Mouse (Mus musculus) megakaryocyte progenitor cell, adult 5-6 weeks (primary cell): ENCODE data around the gene Mmp17. TPM values are rescaled to one million over a fixed set of nuclear protein-coding genes. Genes with fewer than 3 reads are reported as not detected.

Experiments
- ATAC-seq: replicated peaks from 2 replicates; pipeline ENCODE4 v1.8.0; 2016; ENCODE audit warnings: mild to moderate bottlenecking, moderate TSS enrichment, inconsistent platforms; ENCODE audit not compliant: poor library complexity
- total RNA-seq, 2 experiments: library from RNA; stranded (forward) in 1 of 2; stranded (reverse) in 1 of 2; fragments of 157-497, 149-512 nt in 1 of 2; fragments of 200-1000 nt in 1 of 2; gene quantifications; 2 replicates each; pipeline versions ENCODE4 v1.2.3 to v1.2.4; 2015 to 2017

Mmp17 gene
- 0.10 TPM in 1 of 2 replicates, not detected in the other for total RNA-seq (2015)
- total RNA-seq (2017), result not detected in 2 replicates

GRCm38 (mm10) chr5:129583761-129584582 lies at the start of gene Mmp17:
TSS of gene Mmp17 (plus strand) at chr5:129584169.
- peak; percentile 75 for ATAC-seq

- no peak for ATAC-seq
Measured at GRCm38 (mm10) chr5:129534500-129534899, 49.5 kb upstream of the Mmp17 start.

GRCm38 (mm10) chr5:129535021-129535420 lies 48.9 kb upstream of the Mmp17 start:
- ATAC-seq, result no peak

- ATAC-seq, result no peak
Measured at GRCm38 (mm10) chr5:129535431-129535830, 48.5 kb upstream of the Mmp17 start.

GRCm38 (mm10) chr5:129538826-129539225 lies 45.1 kb upstream of the Mmp17 start:
- no peak for ATAC-seq

GRCm38 (mm10) chr5:129542236-129542635 lies 41.7 kb upstream of the Mmp17 start:
- ATAC-seq, result peak; percentile 87

GRCm38 (mm10) chr5:129545787-129546186 lies 38.2 kb upstream of the Mmp17 start:
- no peak for ATAC-seq

- ATAC-seq, result no peak
Measured at GRCm38 (mm10) chr5:129549716-129550115, 34.3 kb upstream of the Mmp17 start.

- ATAC-seq, result no peak
Measured at GRCm38 (mm10) chr5:129550790-129551189, 33.2 kb upstream of the Mmp17 start.

GRCm38 (mm10) chr5:129551991-129552390 lies 32.0 kb upstream of the Mmp17 start:
- no peak for ATAC-seq

GRCm38 (mm10) chr5:129553642-129554041 lies 30.3 kb upstream of the Mmp17 start:
- ATAC-seq, result no peak

GRCm38 (mm10) chr5:129558591-129558990 lies 25.4 kb upstream of the Mmp17 start:
- ATAC-seq, result no peak

- ATAC-seq, result no peak
Measured at GRCm38 (mm10) chr5:129559283-129559682, 24.7 kb upstream of the Mmp17 start.

GRCm38 (mm10) chr5:129562342-129562741 lies 21.6 kb upstream of the Mmp17 start:
- ATAC-seq, result no peak

- no peak for ATAC-seq
Measured at GRCm38 (mm10) chr5:129568596-129568995, 15.4 kb upstream of the Mmp17 start.

GRCm38 (mm10) chr5:129578201-129578600 lies 5.8 kb upstream of the Mmp17 start:
- ATAC-seq, result no peak

- ATAC-seq, result no peak
Measured at GRCm38 (mm10) chr5:129580046-129580445, 3.9 kb upstream of the Mmp17 start.

GRCm38 (mm10) chr5:129580572-129580971 lies 3.4 kb upstream of the Mmp17 start:
- ATAC-seq, result no peak

- ATAC-seq, result no peak
Measured at GRCm38 (mm10) chr5:129581015-129581414, 3.0 kb upstream of the Mmp17 start.

GRCm38 (mm10) chr5:129583331-129583730 lies 638 bp upstream of the Mmp17 start:
- ATAC-seq, result no peak

GRCm38 (mm10) chr5:129584583-129585541 lies 893 bp downstream of the Mmp17 start:
- ATAC-seq, result no peak

- peak; percentile 77 for ATAC-seq
Measured at GRCm38 (mm10) chr5:129586016-129586415, 2.0 kb downstream of the Mmp17 start.
